Mouse (Mus musculus) testis, adult 2 months (tissue): ENCODE results near the gene 1700025G04Rik. TPM values are rescaled to one million over a fixed set of nuclear protein-coding genes. Genes with fewer than 3 reads are reported as not detected.

Experiments used
- H3K27ac ChIP-seq: fragments of 200-500 bp; 2 replicates; pipeline ENCODE4 v1.5.1; 2012; ENCODE audit warnings: low read depth, low read length; ENCODE audit not compliant: control insufficient read depth, insufficient read depth
- H3K27me3 ChIP-seq: fragments of 200-500 bp; 2 replicates; pipeline ENCODE4 v1.6.1; 2012; ENCODE audit warnings: mild to moderate bottlenecking, low read length, moderate library complexity; ENCODE audit not compliant: control insufficient read depth, insufficient read depth
- H3K36me3 ChIP-seq: fragments of 200-500 bp; 2 replicates; pipeline ENCODE4 v1.6.1; 2012; ENCODE audit warnings: mild to moderate bottlenecking, low read length; ENCODE audit not compliant: control insufficient read depth, insufficient read depth
- H3K4me1 ChIP-seq: fragments of 200-500 bp; 2 replicates; pipeline ENCODE4 v1.6.1; 2012; ENCODE audit warnings: low read length; ENCODE audit not compliant: control insufficient read depth, insufficient read depth
- H3K4me3 ChIP-seq: fragments of 200-500 bp; 2 replicates; pipeline ENCODE4 v1.5.1; 2012; ENCODE audit warnings: low read depth, mild to moderate bottlenecking, low read length, moderate library complexity, mixed read lengths; ENCODE audit not compliant: control insufficient read depth
- CTCF ChIP-seq: fragments of 200-500 bp; IDR thresholded peaks from 2 replicates; pipeline ENCODE4 v1.5.1; 2012; ENCODE audit warnings: low read depth, mild to moderate bottlenecking, inconsistent platforms, low read length, moderate library complexity; ENCODE audit not compliant: control insufficient read depth, insufficient read depth, insufficient replicate concordance
- POLR2A ChIP-seq: fragments of 200-500 bp; IDR thresholded peaks from 2 replicates; pipeline ENCODE4 v1.6.1; 2012; ENCODE audit warnings: low read depth, mild to moderate bottlenecking, inconsistent platforms, low read length, moderate library complexity; ENCODE audit not compliant: control insufficient read depth
- polyA plus RNA-seq: library from polyadenylated mRNA; depleted of rRNA; stranded (reverse); fragments of >200 nt; gene quantifications from 2 replicates; pipeline ENCODE4 v1.2.3, GENCODE M21; 2012

Gene 1700025G04Rik
- polyA plus RNA-seq, 1 experiment: 12.0 TPM

- Histone ChIP-seq H3K4me3 (no peak overlapping the region), H3K36me3 (no peaks in the 10 kb centered on the region), H3K27me3 (no peaks in the 10 kb centered on the region), H3K4me1 (no peaks in the 10 kb centered on the region), H3K27ac (no peak overlapping the region)
- no peak for TF ChIP-seq CTCF
- TF ChIP-seq POLR2A: no peak
Measured at GRCm38 (mm10) chr1:151899964-151900363, 190.0 kb downstream of the 1700025G04Rik start.

- Histone ChIP-seq H3K27me3 (no peaks in the 10 kb centered on the region), H3K27ac (no peak overlapping the region), H3K36me3 (no peaks in the 10 kb centered on the region), H3K4me1 (no peaks in the 10 kb centered on the region), H3K4me3 (no peak overlapping the region)
- TF ChIP-seq CTCF (no peak), POLR2A (no peak)
Measured at GRCm38 (mm10) chr1:151895406-151895805, 194.5 kb downstream of the 1700025G04Rik start.

GRCm38 (mm10) chr1:151893976-151894375 lies 195.9 kb downstream of the 1700025G04Rik start:
- Histone ChIP-seq H3K36me3 (no peaks in the 10 kb centered on the region), H3K4me3 (no peak overlapping the region), H3K4me1 (no peaks in the 10 kb centered on the region; the same call in 1 of the 2 replicates), H3K27me3 (no peaks in the 10 kb centered on the region), H3K27ac (no peak overlapping the region)
- TF ChIP-seq POLR2A (no peak), CTCF (no peak)

- Histone ChIP-seq H3K27ac (no peak overlapping the region), H3K27me3 (no peaks in the 10 kb centered on the region), H3K4me1 (no peaks in the 10 kb centered on the region; the same call in 1 of the 2 replicates), H3K4me3 (no peak overlapping the region), H3K36me3 (no peaks in the 10 kb centered on the region)
- TF ChIP-seq CTCF: no peak
- no peak for TF ChIP-seq POLR2A
Measured at GRCm38 (mm10) chr1:151892008-151892407, 197.9 kb downstream of the 1700025G04Rik start.

GRCm38 (mm10) chr1:151891194-151891593 lies 198.7 kb downstream of the 1700025G04Rik start:
- no peaks in the 10 kb centered on the region for H3K27me3 ChIP-seq
- no peak overlapping the region for H3K27ac ChIP-seq
- no peak overlapping the region for H3K4me3 ChIP-seq
- H3K36me3 ChIP-seq: no peaks in the 10 kb centered on the region
- H3K4me1 ChIP-seq: no peaks in the 10 kb centered on the region; the same call in 1 of the 2 replicates
- TF ChIP-seq CTCF (no peak), POLR2A (no peak)

- H3K27me3 ChIP-seq: no peaks in the 10 kb centered on the region
- no peak overlapping the region for H3K27ac ChIP-seq
- TF ChIP-seq POLR2A: no peak
- TF ChIP-seq CTCF: no peak
- H3K4me3 ChIP-seq: no peak overlapping the region
- no peaks in the 10 kb centered on the region; the same call in 1 of the 2 replicates for H3K4me1 ChIP-seq
- no peaks in the 10 kb centered on the region for H3K36me3 ChIP-seq
Measured at GRCm38 (mm10) chr1:151890041-151890621, 199.8 kb downstream of the 1700025G04Rik start.

GRCm38 (mm10) chr1:151887631-151888030 lies 202.3 kb downstream of the 1700025G04Rik start:
- H3K27me3 ChIP-seq: no peaks in the 10 kb centered on the region
- H3K4me3 ChIP-seq: no peak overlapping the region
- no peaks in the 10 kb centered on the region for H3K36me3 ChIP-seq
- no peak overlapping the region for H3K27ac ChIP-seq
- TF ChIP-seq POLR2A (no peak), CTCF (no peak)
- H3K4me1 ChIP-seq: no peaks in the 10 kb centered on the region; the same call in 1 of the 2 replicates
